Mouse (Mus musculus) natural killer cell, adult 2 months (primary cell): ENCODE results near the gene Sik3.

Experiments
- DNase-seq, 2 experiments: peaks; one replicate each; pipeline ENCODE4 v3.0.0; 2022; ENCODE audit warnings: low spot score in 2 of 2

Sik3 gene

GRCm38 (mm10) chr9:46015831-46016230 is 3.2 kb downstream of the Sik3 start:
- DNase-seq: no peak

DNA sequence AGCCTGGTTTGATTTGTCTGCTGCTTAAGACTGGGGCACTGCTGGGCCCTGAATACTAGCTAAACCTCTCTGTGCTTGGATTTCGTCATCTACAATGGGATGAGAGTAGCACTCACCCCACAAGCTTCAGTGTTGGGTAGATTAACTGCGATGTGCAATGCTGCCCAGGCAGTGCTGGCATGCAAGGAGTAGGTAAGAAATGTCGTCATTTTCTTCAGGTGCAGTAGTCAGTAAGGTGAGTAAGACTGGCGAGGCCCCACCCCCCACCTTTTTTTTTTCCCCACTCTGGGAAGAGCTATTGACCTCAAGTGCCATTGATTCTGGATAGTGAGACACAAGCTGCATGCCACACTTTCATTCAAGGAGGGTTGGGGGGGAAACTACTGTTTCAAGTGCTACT is 3.8 kb downstream of the Sik3 start:
- DNase-seq: no peak

- DNase-seq: no peak
Observed at GRCm38 (mm10) chr9:46018316-46018715, 5.7 kb downstream of the Sik3 start.

- DNase-seq: no peak
Observed at GRCm38 (mm10) chr9:46019975-46020374, 7.4 kb downstream of the Sik3 start.

DNA sequence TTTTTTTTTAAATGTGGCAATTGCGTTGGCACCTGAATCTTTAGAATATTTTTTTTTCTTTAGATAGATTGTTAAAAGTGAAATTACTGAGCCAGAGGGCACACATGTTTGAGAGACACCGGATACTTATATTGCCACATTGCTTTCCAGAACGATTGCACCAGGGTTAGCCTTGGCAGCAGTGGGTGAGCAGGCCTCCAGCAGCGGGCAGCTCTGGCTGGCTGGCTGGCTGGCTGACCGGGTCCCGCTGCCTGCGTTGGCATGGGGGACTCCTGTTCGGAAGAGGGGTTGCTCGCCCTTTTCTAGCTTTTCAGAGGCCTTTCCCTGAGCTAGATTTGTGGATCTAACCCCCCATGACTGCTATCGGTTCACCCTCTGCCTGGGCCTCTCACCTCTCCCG is 11.0 kb downstream of the Sik3 start:
- no peak for DNase-seq

DNA sequence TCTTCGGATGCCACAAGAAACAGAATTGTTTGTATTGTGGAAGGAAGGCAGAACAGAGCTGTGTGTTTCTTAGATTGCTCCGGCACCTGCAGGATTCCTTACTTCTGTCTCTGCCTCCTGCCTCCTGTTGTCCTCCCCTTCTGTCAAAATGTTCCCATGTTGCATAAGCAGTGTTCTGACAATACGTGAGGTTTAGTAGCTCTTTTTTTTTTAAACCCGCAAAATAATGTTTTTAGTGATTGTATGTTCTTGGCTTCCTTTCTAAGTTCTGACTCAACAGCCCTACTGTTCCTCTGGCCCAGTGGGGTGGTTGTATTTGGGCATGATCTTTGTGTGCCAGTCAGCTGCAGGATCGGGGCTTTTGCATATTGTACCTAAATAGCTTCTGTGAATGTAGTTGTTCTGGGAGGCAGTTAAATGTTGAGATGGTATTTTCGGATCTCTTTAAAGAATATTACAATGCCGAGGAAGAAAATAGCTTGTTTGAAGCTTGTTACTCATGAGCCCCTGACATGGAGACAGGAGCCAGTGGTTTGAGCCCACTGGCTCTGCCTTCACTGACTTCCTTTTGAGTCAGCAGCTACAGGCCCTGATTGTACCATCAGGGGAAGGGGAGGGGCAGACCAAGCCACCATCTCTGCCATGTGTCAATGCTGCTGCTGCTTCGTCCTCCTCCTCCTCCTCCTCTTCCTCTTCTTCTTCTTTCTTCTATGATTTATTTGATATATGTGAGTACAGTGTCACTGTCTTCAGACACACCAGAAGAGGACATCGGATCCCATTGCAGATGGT is 13.6 kb downstream of the Sik3 start:
- no peak for DNase-seq

GRCm38 (mm10) chr9:46027994-46028393 is 15.4 kb downstream of the Sik3 start:
- no peak for DNase-seq

DNA sequence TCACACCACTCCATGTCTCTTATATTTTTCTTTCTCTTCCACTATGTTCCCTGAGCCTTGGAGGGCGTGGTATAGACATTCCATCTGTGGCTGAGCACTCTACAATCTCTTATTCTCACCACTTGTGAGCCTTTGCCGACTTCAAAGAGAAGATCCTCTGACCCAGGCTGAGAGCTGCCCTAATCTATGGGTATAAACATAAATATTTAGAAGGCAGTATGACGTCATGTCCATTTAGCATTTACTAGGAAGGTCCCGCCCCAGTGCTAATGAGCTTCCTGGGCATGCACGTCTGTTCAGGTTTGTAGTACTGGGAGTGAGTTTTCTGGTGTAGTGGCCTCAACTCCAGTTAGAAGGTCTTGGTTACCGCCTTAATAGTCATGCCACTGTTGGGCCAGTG is 16.9 kb downstream of the Sik3 start:
- DNase-seq: no peak

DNA sequence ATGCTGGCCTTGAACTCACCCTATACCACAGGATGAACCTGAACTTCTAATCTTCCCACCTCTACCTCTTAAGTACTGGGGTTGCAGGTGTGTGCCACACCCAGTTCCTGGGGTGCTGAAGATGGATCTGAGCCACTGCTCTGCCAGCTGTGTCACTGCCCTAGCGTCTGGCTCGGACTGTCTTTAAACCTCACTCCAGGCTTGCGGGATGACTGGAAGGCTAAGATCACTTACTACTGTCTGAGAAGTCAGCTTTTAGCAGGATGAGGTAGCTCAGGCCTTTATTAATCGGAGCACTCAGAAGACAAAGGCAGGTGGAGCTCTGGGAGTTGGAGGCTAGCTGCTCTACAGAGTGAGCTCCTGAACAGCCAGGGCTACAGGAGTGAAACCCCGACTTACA is 17.6 kb downstream of the Sik3 start:
- DNase-seq: no peak

GRCm38 (mm10) chr9:46030968-46031367 is 18.3 kb downstream of the Sik3 start:
- no peak for DNase-seq

DNA sequence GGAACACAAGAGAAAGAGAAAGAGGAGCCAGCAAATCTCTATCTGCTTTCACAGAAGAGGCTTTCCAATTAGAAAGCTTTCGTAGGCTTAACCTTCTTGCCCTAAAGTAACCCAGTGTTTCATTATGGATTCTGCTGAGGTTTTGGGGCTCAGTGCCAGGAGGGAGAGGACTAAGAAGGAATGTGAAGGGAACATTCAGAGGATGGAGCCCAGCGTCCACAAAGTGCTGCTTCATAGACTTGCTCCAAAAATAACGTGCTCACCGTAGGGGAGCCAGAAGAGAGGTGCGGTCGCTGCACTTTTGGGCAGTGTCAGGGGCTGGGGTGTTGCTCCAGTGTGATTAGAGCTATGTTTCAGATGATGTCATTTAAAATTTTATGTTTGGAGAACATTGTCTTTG is 19.6 kb downstream of the Sik3 start:
- no peak for DNase-seq

GRCm38 (mm10) chr9:46033058-46033457 is 20.4 kb downstream of the Sik3 start:
- DNase-seq: no peak

DNA sequence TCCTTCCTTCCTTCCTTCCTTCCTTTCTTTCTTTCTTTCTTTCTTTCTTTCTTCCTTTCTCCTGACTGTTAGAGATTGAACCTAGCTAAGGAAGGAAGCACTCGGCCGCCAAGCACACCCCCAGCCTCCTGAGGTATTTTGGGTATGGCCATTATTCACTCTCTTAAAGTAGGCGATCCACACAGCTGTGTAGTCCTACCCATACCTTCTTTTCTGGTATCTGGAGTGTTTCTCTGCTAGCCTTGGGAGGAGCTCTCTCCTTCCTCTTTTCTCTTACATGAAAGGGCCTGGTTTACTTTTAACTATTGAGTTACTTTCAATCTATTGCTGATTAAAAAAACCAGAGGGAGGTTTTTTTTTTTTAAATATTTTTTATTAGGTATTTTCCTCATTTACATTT is 21.2 kb downstream of the Sik3 start:
- no peak for DNase-seq

- DNase-seq: no peak
Observed at GRCm38 (mm10) chr9:46035290-46035871, 22.8 kb downstream of the Sik3 start.

DNA sequence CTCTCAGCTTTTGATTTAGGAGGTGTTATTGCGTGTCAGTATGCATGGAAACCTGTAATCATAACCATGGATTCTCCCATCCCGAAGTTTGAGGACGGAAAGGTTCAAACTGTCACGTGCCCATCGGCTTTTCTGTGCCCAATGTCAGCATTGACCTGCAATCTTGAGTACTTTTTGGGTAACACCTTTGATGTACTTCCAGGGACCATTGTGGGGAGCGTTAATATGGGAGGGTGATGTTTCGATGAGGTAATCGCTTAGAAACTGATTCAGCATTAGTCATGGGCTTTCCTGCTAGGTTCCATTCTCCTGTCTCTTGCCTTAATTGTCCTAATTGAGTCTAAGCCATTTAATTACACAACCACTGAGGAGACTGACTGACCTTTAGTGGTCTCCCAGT is 24.3 kb downstream of the Sik3 start:
- DNase-seq: no peak

GRCm38 (mm10) chr9:46038786-46039185 is 26.2 kb downstream of the Sik3 start:
- no peak for DNase-seq

- DNase-seq: no peak
Observed at GRCm38 (mm10) chr9:46041186-46041585, 28.6 kb downstream of the Sik3 start.

GRCm38 (mm10) chr9:46042387-46042786 is 29.8 kb downstream of the Sik3 start:
- DNase-seq: no peak

DNA sequence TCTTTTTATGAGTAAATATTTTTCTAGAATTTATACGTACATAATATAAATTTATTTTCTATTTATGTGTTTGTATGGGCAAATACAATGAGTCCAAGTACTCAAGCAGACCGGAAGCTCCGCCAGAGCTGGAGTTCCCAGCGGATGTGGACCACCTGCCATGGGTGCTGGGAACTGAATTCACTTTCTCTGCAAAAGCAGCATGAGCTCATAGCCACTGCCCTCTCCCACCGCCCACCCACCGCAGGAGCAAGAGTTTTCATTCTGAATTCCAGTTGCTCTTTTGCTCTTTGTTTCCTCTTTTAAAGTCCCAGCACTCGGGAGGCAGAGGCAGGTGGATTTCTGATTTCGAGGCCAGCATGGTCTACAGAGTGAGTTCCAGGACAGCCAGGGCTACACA is 31.0 kb downstream of the Sik3 start:
- DNase-seq: no peak

DNA sequence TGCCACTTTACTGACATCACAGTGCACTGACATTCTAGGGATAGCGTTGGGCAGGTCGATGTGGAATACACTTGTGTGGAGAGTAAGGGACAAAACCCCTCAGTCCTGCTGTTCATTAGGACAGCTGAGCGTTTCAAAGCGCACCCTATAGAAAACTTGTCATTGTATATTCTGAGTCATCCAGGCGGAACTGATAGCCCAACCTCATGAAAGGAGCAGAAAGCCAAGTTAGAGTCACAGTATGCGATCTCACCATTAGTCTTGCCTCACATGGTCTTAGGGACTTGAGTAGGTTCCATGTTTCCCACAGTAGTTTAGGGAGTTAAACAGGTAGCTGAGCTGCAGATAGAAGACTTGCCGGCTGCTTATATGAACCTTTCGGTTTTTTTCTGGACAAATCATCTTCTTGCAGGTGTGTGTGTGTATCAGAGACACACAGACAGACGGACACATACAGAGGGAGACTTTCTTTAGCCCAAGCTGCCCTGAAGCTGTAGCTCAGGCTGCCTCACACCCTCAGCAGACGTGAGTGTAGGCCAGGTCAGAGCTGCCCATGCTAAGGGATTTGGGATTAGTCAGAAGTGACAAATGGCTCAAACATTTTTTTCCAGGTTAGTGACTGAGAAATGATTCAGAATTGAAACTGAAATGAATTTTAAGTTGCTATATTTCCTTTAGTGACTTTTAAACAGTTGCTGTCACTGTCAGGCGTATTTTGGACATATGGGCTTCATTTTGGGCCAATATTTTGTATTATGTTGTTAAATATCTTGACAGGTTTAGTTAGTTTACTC is 34.3 kb downstream of the Sik3 start:
- DNase-seq: no peak

GRCm38 (mm10) chr9:46049525-46049924 is 36.9 kb downstream of the Sik3 start:
- DNase-seq: no peak

DNA sequence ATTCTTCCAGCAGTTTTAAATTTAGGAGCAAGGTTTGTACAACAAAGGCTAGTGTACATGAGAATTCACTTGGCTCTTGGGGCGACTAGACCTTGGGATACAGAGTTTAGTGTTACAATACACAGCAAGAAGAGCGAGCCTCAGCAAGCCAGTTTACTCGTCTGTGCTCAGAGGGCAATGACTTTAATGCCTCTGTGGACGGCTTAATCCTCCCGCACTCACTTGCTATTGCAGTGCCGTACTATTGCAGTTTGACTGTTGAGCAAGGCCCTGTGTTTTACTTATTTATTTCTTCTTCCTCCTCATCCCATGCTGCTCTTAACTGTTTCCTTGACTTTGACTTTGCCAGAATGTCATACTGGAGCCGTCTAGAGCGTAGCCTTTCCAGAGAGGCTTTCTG is 37.6 kb downstream of the Sik3 start:
- DNase-seq: no peak
